Mouse (Mus musculus): ENCODE measurements around the gene Dmd. TPM values are rescaled to one million over a fixed set of nuclear protein-coding genes. Genes with fewer than 3 reads are reported as not detected.

Dmd gene
- polyA plus RNA-seq, 1 experiment from 2014 or later: 31.7 TPM

DNA sequence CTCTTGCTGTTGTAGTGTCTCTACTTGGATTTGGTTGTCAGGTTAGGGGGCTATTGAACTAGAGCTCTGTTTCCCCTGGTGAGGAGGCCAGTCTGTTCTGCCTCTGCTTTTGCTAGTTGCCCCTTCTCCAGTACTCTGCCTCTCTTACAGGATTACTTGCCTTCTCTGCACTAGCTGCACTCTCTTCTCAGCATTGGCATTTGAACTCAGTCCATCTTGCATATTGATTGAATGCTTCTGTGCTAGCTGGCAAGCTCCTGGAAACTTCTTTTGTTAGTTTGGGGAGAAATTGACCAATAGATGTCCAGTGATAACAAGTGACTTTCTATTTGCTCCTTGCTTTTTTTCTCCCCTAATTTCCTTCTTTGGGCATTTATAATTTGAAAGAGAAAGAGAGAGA lies 2163.7 kb downstream of the Dmd start:
- Histone ChIP-seq H3K4me1 (ENCODE audit: control insufficient read depth, insufficient read depth, low read length) (no peaks in the 10 kb centered on the region), H3K4me2 (ENCODE audit: low read depth, low read length) (no peak overlapping the region), H3K27ac (ENCODE audit: low read length) (no peak overlapping the region), H3K9me3 (replicated peaks; ENCODE audit: control insufficient read depth, low read length) (no peaks in the 10 kb centered on the region), H3K27me3 (ENCODE audit: control insufficient read depth, insufficient read depth, low read length) (no peaks in the 10 kb centered on the region), H3K9ac (ENCODE audit: low read length) (no peak overlapping the region), H3K4me3 (replicated peaks; ENCODE audit: low read length) (no peak overlapping the region), H3K36me3 (ENCODE audit: control insufficient read depth, insufficient read depth, low read length) (no peaks in the 10 kb centered on the region)
- no peak for ATAC-seq (ENCODE audit: insufficient read depth, low FRiP score)

DNA sequence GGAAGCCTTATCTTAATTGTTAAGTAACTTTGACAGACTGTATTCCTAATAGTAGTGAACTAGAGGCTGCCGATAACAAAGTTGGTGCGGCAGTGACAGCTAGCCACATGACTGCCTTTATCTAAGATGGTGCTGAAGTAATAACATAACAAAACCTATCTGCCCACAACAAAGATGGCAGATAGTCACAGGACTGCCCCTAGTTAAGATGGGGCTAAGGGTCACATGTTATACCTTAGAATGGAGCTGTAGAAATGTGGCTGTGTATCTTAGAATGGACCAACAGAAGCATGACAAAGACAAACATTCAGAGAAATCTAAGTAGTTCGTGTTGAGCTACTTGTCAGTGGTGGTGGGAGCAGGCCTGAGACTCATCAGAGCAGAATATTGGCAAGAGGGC lies 2184.0 kb downstream of the Dmd start:
- Histone ChIP-seq H3K9ac (ENCODE audit: low read length) (no peak overlapping the region), H3K36me3 (ENCODE audit: control insufficient read depth, insufficient read depth, low read length) (no peaks in the 10 kb centered on the region), H3K9me3 (replicated peaks; ENCODE audit: control insufficient read depth, low read length) (no peaks in the 10 kb centered on the region), H3K4me2 (ENCODE audit: low read depth, low read length) (no peak overlapping the region), H3K27me3 (ENCODE audit: control insufficient read depth, insufficient read depth, low read length) (no peaks in the 10 kb centered on the region), H3K4me1 (ENCODE audit: control insufficient read depth, insufficient read depth, low read length) (no peaks in the 10 kb centered on the region), H3K4me3 (replicated peaks; ENCODE audit: low read length) (no peak overlapping the region), H3K27ac (ENCODE audit: low read length) (no peak overlapping the region)
- ATAC-seq (ENCODE audit: insufficient read depth, low FRiP score): no peak
- 71% methylated on average over 3 of the region's 3 CpGs for WGBS

DNA sequence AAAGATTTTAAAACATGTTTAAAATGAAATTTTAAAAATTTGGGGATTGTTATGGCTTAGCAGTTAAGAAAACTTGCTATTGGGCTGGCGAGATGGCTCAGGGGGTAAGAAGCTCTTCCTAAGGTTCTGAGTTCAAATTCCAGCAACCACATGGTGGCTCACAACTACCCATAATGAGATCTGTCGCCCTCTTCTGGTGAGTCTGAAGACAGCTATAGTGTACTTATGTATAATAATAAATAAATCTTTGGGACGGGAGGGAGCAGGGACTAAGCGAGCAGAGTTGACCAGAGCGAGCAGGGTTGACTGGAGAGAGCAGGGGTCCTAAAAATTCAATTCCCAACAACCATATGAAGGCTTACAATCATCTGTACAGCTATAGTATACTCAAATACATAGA lies 2188.6 kb downstream of the Dmd start:
- no peak for ATAC-seq (ENCODE audit: insufficient read depth, low FRiP score)
- Histone ChIP-seq H3K4me2 (ENCODE audit: low read depth, low read length) (no peak overlapping the region), H3K4me3 (replicated peaks; ENCODE audit: low read length) (no peak overlapping the region), H3K27ac (ENCODE audit: low read length) (no peak overlapping the region), H3K4me1 (ENCODE audit: control insufficient read depth, insufficient read depth, low read length) (no peaks in the 10 kb centered on the region), H3K9me3 (replicated peaks; ENCODE audit: control insufficient read depth, low read length) (no peaks in the 10 kb centered on the region), H3K27me3 (ENCODE audit: control insufficient read depth, insufficient read depth, low read length) (no peaks in the 10 kb centered on the region), H3K9ac (ENCODE audit: low read length) (no peak overlapping the region), H3K36me3 (ENCODE audit: control insufficient read depth, insufficient read depth, low read length) (no peaks in the 10 kb centered on the region)
- 85% methylated on average over 5 of the region's 5 CpGs for WGBS

DNA sequence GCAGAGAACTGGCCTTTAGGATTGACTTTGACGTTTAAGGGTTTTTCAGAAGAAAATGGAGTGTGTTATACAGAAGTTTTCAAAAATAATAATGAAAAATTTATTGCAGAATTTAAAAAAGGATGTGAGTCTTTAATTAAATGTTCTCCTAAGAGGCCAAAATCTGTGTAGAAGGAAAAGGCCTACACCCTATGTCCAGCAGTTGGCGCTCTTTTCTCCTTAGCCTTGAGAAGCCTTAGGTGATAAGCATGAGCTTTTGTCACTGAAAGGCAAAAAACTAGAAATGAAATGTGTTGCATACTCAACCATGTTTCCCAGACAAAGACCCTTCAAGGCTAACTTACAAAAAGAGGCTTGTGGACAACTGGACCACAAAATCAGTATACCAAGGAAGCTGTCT lies 2222.6 kb downstream of the Dmd start:
- Histone ChIP-seq H3K4me3 (replicated peaks; ENCODE audit: low read length) (no peak overlapping the region), H3K27me3 (ENCODE audit: control insufficient read depth, insufficient read depth, low read length) (no peaks in the 10 kb centered on the region), H3K4me1 (ENCODE audit: control insufficient read depth, insufficient read depth, low read length) (no peaks in the 10 kb centered on the region), H3K27ac (ENCODE audit: low read length) (no peak overlapping the region), H3K4me2 (ENCODE audit: low read depth, low read length) (no peak overlapping the region), H3K36me3 (ENCODE audit: control insufficient read depth, insufficient read depth, low read length) (no peaks in the 10 kb centered on the region), H3K9ac (ENCODE audit: low read length) (no peak overlapping the region), H3K9me3 (replicated peaks; ENCODE audit: control insufficient read depth, low read length) (no peaks in the 10 kb centered on the region)
- 67% methylated on average over 2 of the region's 2 CpGs for WGBS
- no peak for ATAC-seq (ENCODE audit: insufficient read depth, low FRiP score)

DNA sequence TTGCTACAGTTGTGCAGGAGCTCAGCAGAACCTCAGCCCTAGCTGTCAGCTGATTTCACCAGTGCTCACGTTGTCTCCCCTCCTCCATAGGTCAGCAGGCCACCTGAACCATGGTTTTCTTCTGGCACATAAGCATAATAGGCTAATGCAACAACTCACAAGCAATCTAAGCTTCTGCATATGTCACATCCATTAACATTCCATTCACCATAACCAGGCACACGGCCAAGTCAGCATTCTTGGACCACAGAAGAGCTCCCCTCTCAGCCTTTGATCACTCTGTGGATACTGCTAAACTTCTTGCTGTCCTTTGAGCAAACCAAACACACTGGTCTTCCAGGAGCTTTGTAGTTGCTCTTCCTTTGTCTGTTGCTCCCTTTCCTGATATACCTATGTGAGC lies 2238.9 kb downstream of the Dmd start:
- H3K4me3 ChIP-seq (replicated peaks; ENCODE audit: low read length): no peak overlapping the region
- ATAC-seq (ENCODE audit: insufficient read depth, low FRiP score): no peak
- H3K4me2 ChIP-seq (ENCODE audit: low read depth, low read length): no peak overlapping the region
- H3K27ac ChIP-seq (ENCODE audit: low read length): no peak overlapping the region
- 33% methylated on average over 2 of the region's 2 CpGs for WGBS
- H3K36me3 ChIP-seq (ENCODE audit: control insufficient read depth, insufficient read depth, low read length): no peaks in the 10 kb centered on the region
- H3K9me3 ChIP-seq (replicated peaks; ENCODE audit: control insufficient read depth, low read length): no peaks in the 10 kb centered on the region
- no peaks in the 10 kb centered on the region; the same call in 1 of the 2 replicates for H3K27me3 ChIP-seq (ENCODE audit: control insufficient read depth, insufficient read depth, low read length)
- H3K4me1 ChIP-seq (ENCODE audit: control insufficient read depth, insufficient read depth, low read length): no peaks in the 10 kb centered on the region
- no peak overlapping the region for H3K9ac ChIP-seq (ENCODE audit: low read length)

DNA sequence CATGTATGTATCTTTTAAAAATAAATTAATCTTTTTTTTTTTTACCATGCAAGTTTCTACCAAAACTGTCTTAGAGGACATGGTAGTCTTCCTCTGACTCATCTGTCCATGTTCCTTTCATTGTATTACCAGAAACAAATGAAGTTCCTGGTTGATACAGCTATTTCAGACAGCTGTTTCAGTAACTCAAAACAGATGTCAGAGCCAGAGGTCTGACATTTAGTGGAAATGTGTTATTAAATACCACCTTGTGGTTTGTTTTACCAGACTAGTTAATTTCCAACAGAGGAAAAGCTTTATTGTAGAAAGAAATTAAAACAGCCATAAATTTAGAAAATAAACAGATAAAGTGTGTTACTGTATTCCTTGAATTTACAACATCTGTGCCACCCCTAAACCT lies 2245.2 kb downstream of the Dmd start:
- H3K36me3 ChIP-seq (ENCODE audit: control insufficient read depth, insufficient read depth, low read length): no peaks in the 10 kb centered on the region
- no peaks in the 10 kb centered on the region; the same call in 1 of the 2 replicates for H3K27me3 ChIP-seq (ENCODE audit: control insufficient read depth, insufficient read depth, low read length)
- no peaks in the 10 kb centered on the region for H3K4me1 ChIP-seq (ENCODE audit: control insufficient read depth, insufficient read depth, low read length)
- no peak overlapping the region for H3K4me2 ChIP-seq (ENCODE audit: low read depth, low read length)
- H3K9me3 ChIP-seq (replicated peaks; ENCODE audit: control insufficient read depth, low read length): no peaks in the 10 kb centered on the region
- no peak for ATAC-seq (ENCODE audit: insufficient read depth, low FRiP score)
- no peak overlapping the region for H3K27ac ChIP-seq (ENCODE audit: low read length)
- H3K9ac ChIP-seq (ENCODE audit: low read length): no peak overlapping the region
- no peak overlapping the region for H3K4me3 ChIP-seq (replicated peaks; ENCODE audit: low read length)

DNA sequence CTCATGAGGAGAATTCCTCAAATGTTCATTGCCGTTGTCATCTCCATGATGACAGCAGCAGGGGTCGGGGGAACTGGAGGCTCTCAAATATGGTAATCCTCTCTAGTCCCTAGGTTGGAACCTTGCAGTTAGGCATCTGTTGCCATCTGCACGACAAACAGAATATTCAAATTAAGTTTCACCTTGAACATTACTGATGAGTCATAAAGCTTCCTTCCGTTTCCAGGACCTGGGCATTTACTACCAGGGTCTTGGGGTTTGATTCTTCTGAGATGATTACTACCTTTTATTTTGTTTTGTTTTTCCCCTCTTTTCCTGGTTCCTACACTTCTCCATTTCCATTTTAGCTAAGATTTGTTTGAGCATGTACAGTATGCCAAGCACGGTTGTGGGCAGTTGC lies 2249.0 kb downstream of the Dmd start:
- no peaks in the 10 kb centered on the region for H3K9me3 ChIP-seq (replicated peaks; ENCODE audit: control insufficient read depth, low read length)
- no peaks in the 10 kb centered on the region for H3K4me1 ChIP-seq (ENCODE audit: control insufficient read depth, insufficient read depth, low read length)
- H3K27ac ChIP-seq (ENCODE audit: low read length): no peak overlapping the region
- no peak overlapping the region for H3K4me3 ChIP-seq (replicated peaks; ENCODE audit: low read length)
- H3K9ac ChIP-seq (ENCODE audit: low read length): no peak overlapping the region
- 89% methylated on average over 5 of the region's 5 CpGs for WGBS
- ATAC-seq (ENCODE audit: insufficient read depth, low FRiP score): no peak
- H3K27me3 ChIP-seq (ENCODE audit: control insufficient read depth, insufficient read depth, low read length): no peaks in the 10 kb centered on the region
- H3K4me2 ChIP-seq (ENCODE audit: low read depth, low read length): no peak overlapping the region
- H3K36me3 ChIP-seq (ENCODE audit: control insufficient read depth, insufficient read depth, low read length): no peaks in the 10 kb centered on the region

DNA sequence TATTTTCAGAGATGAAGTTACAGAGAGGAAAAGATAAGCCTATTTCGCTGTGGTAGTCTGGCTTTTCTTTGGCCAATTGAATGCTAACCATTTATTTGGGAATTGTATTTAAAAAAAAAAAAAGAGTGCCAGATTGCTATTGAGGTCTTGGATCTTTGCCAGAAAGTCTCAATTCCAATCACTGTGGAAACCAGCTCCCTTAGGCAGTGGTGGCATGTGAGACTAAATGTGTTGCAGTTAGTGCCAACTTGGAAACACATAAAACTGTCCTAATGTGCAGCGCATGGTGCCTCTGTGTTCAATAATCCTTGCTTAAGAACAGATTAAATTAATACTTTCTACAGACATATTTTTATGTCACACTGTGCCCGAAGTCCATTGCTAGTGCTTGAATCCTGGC lies 2250.7 kb downstream of the Dmd start:
- no peak overlapping the region for H3K4me3 ChIP-seq (replicated peaks; ENCODE audit: low read length)
- H3K4me2 ChIP-seq (ENCODE audit: low read depth, low read length): no peak overlapping the region
- WGBS: 87% methylated on average over 3 of the region's 3 CpGs
- no peaks in the 10 kb centered on the region for H3K9me3 ChIP-seq (replicated peaks; ENCODE audit: control insufficient read depth, low read length)
- H3K4me1 ChIP-seq (ENCODE audit: control insufficient read depth, insufficient read depth, low read length): no peaks in the 10 kb centered on the region
- H3K27me3 ChIP-seq (ENCODE audit: control insufficient read depth, insufficient read depth, low read length): no peaks in the 10 kb centered on the region
- H3K36me3 ChIP-seq (ENCODE audit: control insufficient read depth, insufficient read depth, low read length): no peaks in the 10 kb centered on the region
- ATAC-seq (ENCODE audit: insufficient read depth, low FRiP score): no peak
- no peak overlapping the region for H3K9ac ChIP-seq (ENCODE audit: low read length)
- no peak overlapping the region for H3K27ac ChIP-seq (ENCODE audit: low read length)

DNA sequence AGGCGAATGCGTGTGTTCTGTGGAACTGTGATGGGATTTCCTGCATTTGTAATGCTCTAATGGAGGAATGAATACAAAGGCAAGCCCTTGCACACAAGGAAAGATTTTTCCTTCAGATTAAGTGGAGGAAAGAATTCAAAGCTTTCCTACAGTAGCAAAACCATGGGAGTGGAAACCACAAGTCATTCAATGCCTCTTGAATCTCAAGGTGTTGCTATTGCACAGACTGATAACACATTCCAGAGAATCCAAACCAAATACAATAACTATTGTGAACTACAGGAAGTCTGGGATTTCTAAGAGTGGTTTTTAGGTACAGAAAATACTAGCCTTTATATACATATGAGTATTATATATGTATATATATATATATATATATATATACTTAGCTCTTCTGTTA lies 2258.3 kb downstream of the Dmd start:
- ATAC-seq (ENCODE audit: insufficient read depth, low FRiP score): no peak
- Histone ChIP-seq H3K9ac (ENCODE audit: low read length) (no peak overlapping the region), H3K9me3 (replicated peaks; ENCODE audit: control insufficient read depth, low read length) (no peaks in the 10 kb centered on the region), H3K27ac (ENCODE audit: low read length) (no peak overlapping the region), H3K4me3 (replicated peaks; ENCODE audit: low read length) (no peak overlapping the region), H3K4me2 (ENCODE audit: low read depth, low read length) (no peak overlapping the region), H3K4me1 (ENCODE audit: control insufficient read depth, insufficient read depth, low read length) (no peaks in the 10 kb centered on the region), H3K36me3 (ENCODE audit: control insufficient read depth, insufficient read depth, low read length) (no peaks in the 10 kb centered on the region), H3K27me3 (ENCODE audit: control insufficient read depth, insufficient read depth, low read length) (no peaks in the 10 kb centered on the region)
- 77% methylated on average over 2 of the region's 2 CpGs for WGBS

DNA sequence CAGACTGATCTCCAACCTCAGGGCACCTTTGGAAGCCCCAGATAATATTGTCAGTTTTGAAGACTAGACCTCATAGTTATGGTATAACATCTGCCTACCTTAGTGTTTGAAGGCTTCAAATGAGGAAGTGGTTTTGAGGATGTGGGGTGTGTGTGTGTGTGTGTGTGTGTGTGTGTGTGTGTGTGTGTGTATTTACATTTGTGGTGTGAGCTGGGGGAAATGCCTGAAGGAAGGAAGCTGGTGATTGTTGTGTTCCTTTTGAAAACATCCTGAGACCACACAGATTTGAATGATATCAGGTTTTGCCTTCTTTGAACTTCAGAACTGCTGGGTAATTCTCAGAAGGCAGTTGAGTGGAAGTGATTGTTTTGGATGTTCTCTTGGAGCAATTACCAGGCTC lies 2278.2 kb downstream of the Dmd start:
- Histone ChIP-seq H3K4me3 (replicated peaks; ENCODE audit: low read length) (no peak overlapping the region), H3K36me3 (ENCODE audit: control insufficient read depth, insufficient read depth, low read length) (no peaks in the 10 kb centered on the region), H3K27ac (ENCODE audit: low read length) (no peak overlapping the region), H3K4me1 (ENCODE audit: control insufficient read depth, insufficient read depth, low read length) (no peaks in the 10 kb centered on the region), H3K9me3 (replicated peaks; ENCODE audit: control insufficient read depth, low read length) (no peaks in the 10 kb centered on the region), H3K4me2 (ENCODE audit: low read depth, low read length) (no peak overlapping the region), H3K27me3 (ENCODE audit: control insufficient read depth, insufficient read depth, low read length) (no peaks in the 10 kb centered on the region), H3K9ac (ENCODE audit: low read length) (no peak overlapping the region)
- no peak for ATAC-seq (ENCODE audit: insufficient read depth, low FRiP score)

Data from stomach, embryonic 16.5 days (tissue).